Mouse (Mus musculus) forebrain, embryonic 13.5 days (tissue): Measurements from ENCODE around the gene Klf3. TPM values are rescaled to one million over a fixed set of nuclear protein-coding genes. Genes with fewer than 3 reads are reported as not detected.

Experiments used
- polyA plus RNA-seq: library from polyadenylated mRNA; unstranded; fragments of >200 nt; fragmentation: Nextera tagmentation; extraction: Ambion mirVana; gene quantifications from 2 replicates; pipeline ENCODE4 v1.2.1, GENCODE M21; 2015

The Klf3 gene
- polyA plus RNA-seq, 1 experiment from 2014 or later, result 24.0 TPM

Other genes starting within 250 kb of the Klf3 start
- 0.14 and 0.39 TPM in 2 replicates for gene Tlr1, start 130.2 kb downstream of the Klf3 start, polyA plus RNA-seq
- 0.14 and 0.28 TPM in 2 replicates for gene Tlr6, start 156.7 kb downstream of the Klf3 start, polyA plus RNA-seq
- 6.3 and 6.5 TPM in 2 replicates for gene Fam114a1, start 166.7 kb downstream of the Klf3 start, polyA plus RNA-seq